Mouse (Mus musculus): Measurements from ENCODE around the gene Spag9. TPM values are rescaled to one million over a fixed set of nuclear protein-coding genes. Genes with fewer than 3 reads are reported as not detected.

Spag9 gene
- polyA plus RNA-seq, 1 experiment: 45.7 TPM

DNA sequence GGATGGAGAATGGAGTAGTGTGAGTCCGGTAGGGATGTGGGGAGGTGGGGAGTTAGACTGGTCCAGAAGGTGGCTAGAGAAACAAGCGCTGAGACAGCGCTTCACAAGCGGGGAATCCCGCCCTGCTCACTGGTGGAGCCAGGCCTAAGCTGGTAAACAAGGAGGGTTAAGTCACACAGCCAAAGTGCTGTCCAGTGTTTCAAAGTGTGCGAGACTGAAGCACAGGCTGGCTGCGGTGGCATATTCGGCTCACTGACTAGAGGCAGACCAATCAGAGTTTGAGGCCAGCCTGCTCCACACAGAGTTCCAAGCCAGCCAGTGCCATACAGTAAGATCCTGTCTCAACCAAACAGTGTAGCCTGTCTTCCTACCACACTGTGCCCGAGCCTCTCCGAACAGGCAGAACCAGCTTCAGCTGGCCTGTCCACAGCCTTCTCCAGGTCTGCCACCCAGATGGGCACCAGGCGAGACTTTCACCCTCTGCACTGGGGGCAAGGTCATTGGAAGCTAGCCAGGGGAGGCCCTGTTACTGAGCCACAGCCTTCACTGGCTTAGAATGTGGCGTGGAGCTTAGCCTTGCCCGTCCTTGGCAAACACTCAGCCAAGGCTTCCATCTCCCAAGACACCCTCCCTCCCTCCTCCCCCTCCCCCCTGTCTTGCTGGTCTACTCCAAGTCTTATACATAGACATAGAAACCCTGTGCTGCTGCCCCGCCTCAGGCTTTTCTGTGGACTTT is 141.6 kb downstream of the Spag9 start:
- no peaks in the 10 kb centered on the region for H3K9me3 ChIP-seq (replicated peaks; ENCODE audit: control insufficient read depth, insufficient read depth, low read length, poor library complexity, severe bottlenecking)
- H3K36me3 ChIP-seq (ENCODE audit: control insufficient read depth, insufficient read depth, low read length, poor library complexity, severe bottlenecking): no peaks in the 10 kb centered on the region
- H3K4me1 ChIP-seq (ENCODE audit: control insufficient read depth, insufficient read depth, low read length): peaks cover 27% of the 10 kb centered on the region
- peak overlapping the region; percentile 60 for H3K9ac ChIP-seq (ENCODE audit: low read depth, poor library complexity, severe bottlenecking)
- H3K27ac ChIP-seq (ENCODE audit: insufficient read depth, low read length): peak overlapping the region; percentile 90
- peak overlapping the region; percentile 1; the same call in 1 of the 2 replicates for H3K4me3 ChIP-seq (ENCODE audit: low read depth, low read length)
- H3K27me3 ChIP-seq (ENCODE audit: control insufficient read depth, insufficient read depth, low read length, poor library complexity, severe bottlenecking): no peaks in the 10 kb centered on the region
- TF ChIP-seq CTCF (IDR thresholded peaks at IDR 0.05; ENCODE audit: low read depth, low read length) (no peak), EP300 (IDR thresholded peaks at IDR 0.05; ENCODE audit: insufficient read depth, low read depth, low read length) (no peak), POLR2A (IDR thresholded peaks at IDR 0.05; ENCODE audit: insufficient read depth, low read length) (no peak)

DNA sequence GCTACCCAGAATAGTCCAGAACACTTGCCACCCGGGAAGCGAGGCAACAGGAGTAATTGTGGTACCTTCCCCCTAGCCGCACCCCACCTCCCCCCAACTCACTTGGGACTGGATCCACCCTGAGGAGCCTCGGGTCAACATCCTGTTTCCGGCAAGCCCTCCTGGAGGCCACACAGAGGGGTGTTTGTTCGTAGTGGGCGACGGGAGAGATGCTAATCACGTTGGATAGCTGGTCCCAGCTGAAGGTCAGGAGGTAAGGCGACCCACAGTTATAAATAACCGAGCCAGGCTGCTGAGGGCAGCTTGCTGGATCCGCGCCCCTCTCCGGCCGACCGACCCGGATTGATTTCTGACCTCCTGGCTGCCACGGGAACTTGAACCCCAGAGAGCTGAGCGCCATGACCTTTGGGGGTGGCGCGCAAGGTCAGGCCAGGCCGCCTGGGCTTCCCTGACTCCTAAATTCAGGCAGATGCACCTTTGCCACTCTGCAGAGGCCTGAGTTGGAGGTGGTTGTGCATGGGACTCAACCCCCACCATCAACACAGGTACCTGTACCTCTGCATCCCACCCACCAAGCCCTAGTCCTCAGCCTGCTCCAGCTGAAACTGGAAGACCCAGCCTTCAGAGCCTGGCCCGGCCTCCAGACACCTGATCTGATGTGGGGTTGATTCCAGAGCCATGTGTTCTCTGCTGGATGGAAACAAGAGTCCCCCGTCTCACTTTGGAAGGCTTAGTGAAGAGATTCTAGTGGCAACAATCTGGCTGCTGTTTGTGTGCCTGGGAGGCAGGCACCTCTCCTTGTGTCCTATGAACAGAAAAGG is 142.7 kb downstream of the Spag9 start:
- H3K9ac ChIP-seq (ENCODE audit: low read depth, poor library complexity, severe bottlenecking): peak overlapping the region; percentile 60
- H3K27me3 ChIP-seq (ENCODE audit: control insufficient read depth, insufficient read depth, low read length, poor library complexity, severe bottlenecking): no peaks in the 10 kb centered on the region
- no peaks in the 10 kb centered on the region for H3K9me3 ChIP-seq (replicated peaks; ENCODE audit: control insufficient read depth, insufficient read depth, low read length, poor library complexity, severe bottlenecking)
- no peaks in the 10 kb centered on the region for H3K36me3 ChIP-seq (ENCODE audit: control insufficient read depth, insufficient read depth, low read length, poor library complexity, severe bottlenecking)
- peak overlapping the region; percentile 90 for H3K27ac ChIP-seq (ENCODE audit: insufficient read depth, low read length)
- H3K4me1 ChIP-seq (ENCODE audit: control insufficient read depth, insufficient read depth, low read length): peaks cover 25% of the 10 kb centered on the region
- TF ChIP-seq EP300 (IDR thresholded peaks at IDR 0.05; ENCODE audit: insufficient read depth, low read depth, low read length) (peak; percentile 94), POLR2A (IDR thresholded peaks at IDR 0.05; ENCODE audit: insufficient read depth, low read length) (peak; percentile 22), CTCF (IDR thresholded peaks at IDR 0.05; ENCODE audit: low read depth, low read length) (no peak)
- H3K4me3 ChIP-seq (ENCODE audit: low read depth, low read length): peak overlapping the region; percentile 63

DNA sequence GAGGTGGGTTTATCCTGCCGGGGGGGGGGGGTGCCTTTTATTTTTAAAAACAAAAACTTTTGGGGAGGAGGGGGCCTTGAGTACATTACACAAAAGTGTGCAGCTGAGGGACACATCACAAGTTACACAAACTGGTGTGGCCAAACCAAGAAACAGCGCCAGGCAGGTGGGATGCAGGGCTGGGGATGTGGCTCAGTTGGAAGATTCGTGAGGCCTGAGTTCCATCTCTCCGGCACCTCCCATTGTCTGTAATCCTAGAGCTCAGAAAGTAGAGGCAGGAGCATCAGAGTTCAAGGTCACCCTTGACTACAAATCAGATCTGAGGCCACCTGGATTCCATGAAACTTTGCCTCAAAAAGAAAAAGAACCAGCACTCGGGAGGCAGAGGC is 143.3 kb downstream of the Spag9 start:
- no peaks in the 10 kb centered on the region for H3K36me3 ChIP-seq (ENCODE audit: control insufficient read depth, insufficient read depth, low read length, poor library complexity, severe bottlenecking)
- TF ChIP-seq EP300 (IDR thresholded peaks at IDR 0.05; ENCODE audit: insufficient read depth, low read depth, low read length): 0 out of 2 replicates have a peak, but pooled peaks have one; percentile 11
- TF ChIP-seq CTCF (IDR thresholded peaks at IDR 0.05; ENCODE audit: low read depth, low read length): no peak
- peak overlapping the region; percentile 90 for H3K27ac ChIP-seq (ENCODE audit: insufficient read depth, low read length)
- H3K9me3 ChIP-seq (replicated peaks; ENCODE audit: control insufficient read depth, insufficient read depth, low read length, poor library complexity, severe bottlenecking): no peaks in the 10 kb centered on the region
- H3K27me3 ChIP-seq (ENCODE audit: control insufficient read depth, insufficient read depth, low read length, poor library complexity, severe bottlenecking): no peaks in the 10 kb centered on the region
- peak overlapping the region; percentile 60 for H3K9ac ChIP-seq (ENCODE audit: low read depth, poor library complexity, severe bottlenecking)
- H3K4me1 ChIP-seq (ENCODE audit: control insufficient read depth, insufficient read depth, low read length): peaks cover 25% of the 10 kb centered on the region
- H3K4me3 ChIP-seq (ENCODE audit: low read depth, low read length): peak overlapping the region; percentile 35

DNA sequence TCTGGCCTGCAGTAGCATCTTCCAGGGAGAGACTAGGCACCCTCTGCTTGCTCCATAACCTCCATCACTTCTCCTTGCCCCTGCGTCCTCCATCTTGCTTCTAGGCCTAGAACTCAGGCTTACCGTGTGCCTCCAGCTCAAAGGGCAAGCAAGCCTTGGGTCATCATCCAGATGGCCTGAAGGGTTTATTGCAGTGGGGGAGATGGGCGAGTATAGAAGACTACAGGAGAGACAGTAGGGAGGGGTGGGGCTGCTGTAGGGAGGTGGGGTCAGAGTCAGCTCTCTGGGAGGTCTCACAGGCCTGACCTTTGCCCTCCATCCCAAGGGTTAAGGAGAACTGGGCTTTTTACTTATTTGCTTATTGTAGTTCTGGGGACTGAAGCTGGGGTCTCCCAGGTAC is 144.6 kb downstream of the Spag9 start:
- H3K27ac ChIP-seq (ENCODE audit: insufficient read depth, low read length): peak overlapping the region; percentile 38
- no peak overlapping the region for H3K9ac ChIP-seq (ENCODE audit: low read depth, poor library complexity, severe bottlenecking)
- no peaks in the 10 kb centered on the region for H3K9me3 ChIP-seq (replicated peaks; ENCODE audit: control insufficient read depth, insufficient read depth, low read length, poor library complexity, severe bottlenecking)
- H3K36me3 ChIP-seq (ENCODE audit: control insufficient read depth, insufficient read depth, low read length, poor library complexity, severe bottlenecking): no peaks in the 10 kb centered on the region
- no peak for TF ChIP-seq POLR2A (IDR thresholded peaks at IDR 0.05; ENCODE audit: insufficient read depth, low read length)
- TF ChIP-seq CTCF (IDR thresholded peaks at IDR 0.05; ENCODE audit: low read depth, low read length): no peak
- peak; percentile 66; the same call in 1 of the 2 replicates for TF ChIP-seq EP300 (IDR thresholded peaks at IDR 0.05; ENCODE audit: insufficient read depth, low read depth, low read length)
- H3K4me1 ChIP-seq (ENCODE audit: control insufficient read depth, insufficient read depth, low read length): peaks cover 23% of the 10 kb centered on the region
- H3K4me3 ChIP-seq (ENCODE audit: low read depth, low read length): no peak overlapping the region
- H3K27me3 ChIP-seq (ENCODE audit: control insufficient read depth, insufficient read depth, low read length, poor library complexity, severe bottlenecking): no peaks in the 10 kb centered on the region

DNA sequence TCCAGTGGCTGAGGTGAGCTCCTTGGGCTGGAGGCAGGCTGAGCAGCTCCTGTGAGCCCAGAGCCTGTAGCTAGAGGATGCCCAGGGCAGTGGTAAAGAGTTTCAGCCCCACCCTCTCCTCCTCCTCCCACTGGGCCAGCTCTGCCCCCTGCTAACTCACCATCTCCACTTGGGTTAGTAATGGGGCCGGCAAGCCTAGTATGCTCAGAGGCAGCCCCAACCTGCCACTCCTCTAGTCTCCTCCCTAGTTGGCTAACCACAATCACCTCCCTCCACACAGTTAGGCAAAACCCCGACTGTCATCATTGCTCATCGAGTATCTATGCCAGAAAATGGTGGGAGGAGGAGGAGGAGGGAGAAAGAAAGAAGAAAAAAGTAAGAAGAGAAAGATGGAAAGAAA is 145.7 kb downstream of the Spag9 start:
- Histone ChIP-seq H3K9ac (ENCODE audit: low read depth, poor library complexity, severe bottlenecking) (no peak overlapping the region), H3K36me3 (ENCODE audit: control insufficient read depth, insufficient read depth, low read length, poor library complexity, severe bottlenecking) (no peaks in the 10 kb centered on the region), H3K4me3 (ENCODE audit: low read depth, low read length) (no peak overlapping the region), H3K27ac (ENCODE audit: insufficient read depth, low read length) (peak overlapping the region; percentile 42), H3K27me3 (ENCODE audit: control insufficient read depth, insufficient read depth, low read length, poor library complexity, severe bottlenecking) (no peaks in the 10 kb centered on the region), H3K9me3 (replicated peaks; ENCODE audit: control insufficient read depth, insufficient read depth, low read length, poor library complexity, severe bottlenecking) (no peaks in the 10 kb centered on the region), H3K4me1 (ENCODE audit: control insufficient read depth, insufficient read depth, low read length) (peaks cover 20% of the 10 kb centered on the region)
- TF ChIP-seq EP300 (IDR thresholded peaks at IDR 0.05; ENCODE audit: insufficient read depth, low read depth, low read length): no peak

DNA sequence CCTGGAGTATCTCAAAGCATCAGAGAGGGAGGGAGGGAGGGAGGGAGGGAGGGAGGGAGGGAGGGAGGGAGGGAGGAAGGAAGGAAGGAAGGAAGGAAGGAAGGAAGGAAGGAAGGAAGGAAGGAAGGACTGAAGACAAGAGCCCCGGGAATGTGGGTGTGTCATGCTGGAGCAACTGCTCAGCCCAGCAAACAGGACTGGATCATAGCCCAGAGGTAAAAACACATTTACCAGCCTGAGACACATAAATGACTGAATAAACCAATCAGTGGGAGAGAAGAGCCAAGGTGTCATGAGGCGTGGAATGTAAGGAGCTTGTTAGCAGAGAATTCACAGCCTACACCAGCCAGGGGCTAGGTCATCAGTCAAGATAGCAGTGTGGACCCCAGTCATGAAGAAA is 147.4 kb downstream of the Spag9 start:
- 0 out of 2 replicates have a peak overlapping the region, but pooled peaks have one; percentile 12 for H3K27ac ChIP-seq (ENCODE audit: insufficient read depth, low read length)
- no peaks in the 10 kb centered on the region for H3K9me3 ChIP-seq (replicated peaks; ENCODE audit: control insufficient read depth, insufficient read depth, low read length, poor library complexity, severe bottlenecking)
- H3K4me1 ChIP-seq (ENCODE audit: control insufficient read depth, insufficient read depth, low read length): peaks cover 20% of the 10 kb centered on the region
- no peak overlapping the region for H3K9ac ChIP-seq (ENCODE audit: low read depth, poor library complexity, severe bottlenecking)
- no peaks in the 10 kb centered on the region for H3K36me3 ChIP-seq (ENCODE audit: control insufficient read depth, insufficient read depth, low read length, poor library complexity, severe bottlenecking)
- no peak for TF ChIP-seq CTCF (IDR thresholded peaks at IDR 0.05; ENCODE audit: low read depth, low read length)
- no peak for TF ChIP-seq POLR2A (IDR thresholded peaks at IDR 0.05; ENCODE audit: insufficient read depth, low read length)
- no peak for TF ChIP-seq EP300 (IDR thresholded peaks at IDR 0.05; ENCODE audit: insufficient read depth, low read depth, low read length)
- H3K4me3 ChIP-seq (ENCODE audit: low read depth, low read length): no peak overlapping the region
- no peaks in the 10 kb centered on the region for H3K27me3 ChIP-seq (ENCODE audit: control insufficient read depth, insufficient read depth, low read length, poor library complexity, severe bottlenecking)

All from ES-Bruce4 (cell line).